Mouse (Mus musculus): ENCODE data around the gene Rcc1l.

GRCm38 (mm10) chr5:134115639-134116259, 60.8 kb downstream of the Rcc1l start:
- TF ChIP-seq CTCF (IDR thresholded peaks at IDR 0.05; ENCODE audit: extremely low read depth, insufficient read depth, low read length), result no peak
- TF ChIP-seq POLR2A (IDR thresholded peaks at IDR 0.05; ENCODE audit: extremely low read depth, insufficient read depth, low read length), result no peak

Measured in cortical plate, adult 2 months (tissue).